Mouse (Mus musculus): ENCODE results near the gene Trdmt1. TPM values are rescaled to one million over a fixed set of nuclear protein-coding genes. Genes with fewer than 3 reads are reported as not detected.
"Not testable (repeated sequence)": the region's sequence is repeated elsewhere in the genome, so short reads cannot be mapped to it uniquely, and the experiment has no call there.

The Trdmt1 gene
- total RNA-seq (2015), result 11.9 and 15.6 TPM in 2 replicates
- total RNA-seq (2017), result 16.5 and 21.9 TPM in 2 replicates

DNA sequence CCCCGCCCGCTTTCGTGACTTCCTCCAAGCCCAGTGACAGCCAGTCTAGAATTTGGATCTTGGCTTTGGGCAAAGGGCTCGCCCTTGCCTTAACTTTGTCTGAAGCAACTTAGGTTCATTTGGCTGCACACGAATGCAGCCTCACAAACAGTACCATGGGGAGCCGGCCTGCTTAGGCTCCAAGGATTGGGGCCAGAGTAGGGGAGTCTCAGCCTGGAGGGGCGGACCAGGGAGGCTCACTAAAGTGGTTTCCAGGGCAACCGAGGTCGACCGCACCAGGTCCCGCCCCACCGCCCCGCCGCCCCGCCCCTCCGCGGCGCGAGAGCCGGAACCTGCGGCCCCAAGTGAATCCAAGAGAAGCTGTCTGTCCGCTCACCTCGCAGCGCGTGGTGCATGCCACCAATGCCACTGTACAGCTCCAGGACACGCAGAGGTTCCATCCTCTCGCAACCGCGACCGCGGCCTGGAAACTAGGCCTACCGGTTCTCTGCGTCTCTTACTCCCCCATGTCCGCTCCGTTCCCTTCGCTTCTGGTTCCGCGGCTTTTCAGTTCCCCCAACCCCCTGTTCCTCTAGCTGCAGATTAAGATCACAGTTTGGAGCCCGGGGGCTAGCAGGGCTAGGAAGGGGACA is at the start of gene Trdmt1:
TSS of gene Trdmt1 (minus strand) at position 476 of the 632 bp plus-strand sequence.
- peak; percentile 94 for ATAC-seq (ENCODE audit: poor library complexity, severe bottlenecking)

DNA sequence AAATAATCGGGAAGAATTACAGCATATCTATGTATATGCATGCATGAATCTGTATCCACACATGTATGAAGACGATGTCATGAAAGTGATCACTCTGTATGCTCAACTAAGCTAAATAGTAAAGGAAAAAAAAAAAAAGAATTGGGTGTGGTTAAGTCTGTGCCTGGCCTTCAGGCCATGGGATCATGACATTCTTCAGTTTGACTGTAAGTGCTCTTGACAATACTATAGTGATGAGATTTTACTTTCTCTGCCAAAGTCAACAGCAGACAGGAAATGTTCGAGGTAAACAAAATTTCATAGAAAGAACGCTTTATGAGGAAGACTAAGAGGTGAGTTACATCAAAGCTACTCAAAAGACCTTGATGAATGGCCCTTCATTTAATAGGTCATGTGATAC is 48.9 kb upstream of the Trdmt1 start:
- no peak for ATAC-seq (ENCODE audit: poor library complexity, severe bottlenecking)

DNA sequence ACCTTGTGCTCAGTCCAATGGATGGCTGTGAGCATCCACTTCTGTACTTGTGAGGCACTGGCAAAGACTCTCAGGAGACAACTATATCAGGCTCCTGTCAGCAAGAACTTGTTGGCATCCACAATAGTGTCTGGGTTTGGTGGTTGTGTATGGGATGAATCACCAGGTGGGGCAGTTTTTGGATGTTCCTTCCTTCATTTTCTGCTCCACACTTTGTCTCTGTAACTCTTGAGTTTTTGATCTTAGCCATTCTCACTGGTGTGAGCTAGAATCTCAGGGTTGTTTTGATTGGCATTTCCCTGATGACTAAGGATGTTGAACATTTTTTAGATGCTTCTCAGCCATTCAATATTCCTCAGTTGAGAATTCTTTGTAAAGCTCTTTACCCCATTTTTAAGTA is 39.3 kb upstream of the Trdmt1 start:
- not testable (repeated sequence) for ATAC-seq (ENCODE audit: poor library complexity, severe bottlenecking)

DNA sequence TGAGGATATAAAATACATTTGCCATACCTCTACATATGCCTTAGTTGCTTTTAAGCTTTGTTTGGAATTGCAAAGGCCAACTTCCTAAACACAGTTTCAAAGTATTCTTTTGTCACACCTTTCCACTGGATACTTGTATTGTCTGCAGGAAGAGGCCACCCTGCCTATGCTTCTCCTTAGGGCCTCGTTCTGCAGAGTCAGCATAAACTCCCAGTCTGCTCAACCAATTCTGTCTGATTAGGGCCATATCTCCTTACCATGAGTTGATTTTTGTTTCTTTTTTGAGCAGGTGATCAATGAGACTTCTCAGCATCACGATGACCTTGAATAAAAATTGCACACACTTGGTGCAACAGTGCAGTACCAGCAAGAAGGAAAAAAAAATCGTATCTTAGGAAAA is 37.7 kb upstream of the Trdmt1 start:
- ATAC-seq (ENCODE audit: poor library complexity, severe bottlenecking), result no peak

- ATAC-seq (ENCODE audit: poor library complexity, severe bottlenecking), result peak; percentile 22; the same call in 1 of the 2 replicates
Measured at GRCm38 (mm10) chr2:13579991-13580390, 35.5 kb upstream of the Trdmt1 start.

- no peak for ATAC-seq (ENCODE audit: poor library complexity, severe bottlenecking)
Measured at GRCm38 (mm10) chr2:13579315-13579714, 34.8 kb upstream of the Trdmt1 start.

DNA sequence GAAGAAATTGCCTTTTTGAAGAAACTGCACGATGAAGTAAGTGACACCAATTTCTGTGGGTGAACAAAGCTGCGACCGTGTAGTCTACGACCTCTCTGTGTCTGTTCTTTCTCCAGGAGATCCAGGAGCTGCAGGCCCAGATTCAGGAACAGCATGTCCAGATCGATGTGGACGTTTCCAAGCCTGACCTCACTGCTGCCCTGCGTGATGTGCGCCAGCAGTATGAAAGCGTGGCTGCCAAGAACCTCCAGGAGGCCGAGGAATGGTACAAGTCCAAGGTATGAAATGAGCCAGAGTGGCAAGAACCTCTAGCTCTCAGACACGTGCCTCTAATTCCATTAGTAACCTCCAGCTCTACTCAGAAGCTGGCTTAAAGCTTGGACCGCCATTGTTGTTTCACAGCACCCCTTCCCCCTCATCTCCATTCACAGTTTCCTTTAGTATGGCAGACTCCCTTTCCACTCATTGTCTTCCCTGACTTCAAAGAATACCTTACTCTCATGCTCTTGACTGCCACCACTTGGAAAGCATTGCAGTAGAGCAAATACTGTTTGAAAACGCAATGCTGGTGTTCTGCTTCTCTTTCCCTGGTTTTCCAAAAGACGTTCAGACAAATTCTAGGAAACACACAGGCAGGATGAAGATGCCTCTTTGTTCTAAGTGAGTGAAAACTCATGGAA is 34.1 kb upstream of the Trdmt1 start:
- ATAC-seq (ENCODE audit: poor library complexity, severe bottlenecking), result no peak

DNA sequence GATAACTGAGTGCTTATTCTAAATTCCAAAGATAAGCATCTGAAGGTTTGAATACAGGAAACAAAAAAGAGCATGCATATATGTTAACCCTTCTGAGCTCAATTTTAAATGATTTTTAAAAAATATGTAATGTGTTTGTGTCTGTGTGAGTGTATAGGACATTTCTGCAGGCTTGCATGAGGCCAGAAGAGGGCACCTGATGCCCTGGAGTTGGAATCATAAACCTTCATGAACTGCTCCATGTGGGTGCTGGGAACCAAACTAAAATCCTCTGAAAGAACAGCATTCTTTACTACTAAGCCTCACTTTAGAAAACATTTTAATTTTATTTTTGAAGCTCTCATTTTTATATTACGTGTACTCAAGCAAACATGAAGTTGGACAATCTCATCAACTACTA is 32.9 kb upstream of the Trdmt1 start:
- ATAC-seq (ENCODE audit: poor library complexity, severe bottlenecking), result no peak

DNA sequence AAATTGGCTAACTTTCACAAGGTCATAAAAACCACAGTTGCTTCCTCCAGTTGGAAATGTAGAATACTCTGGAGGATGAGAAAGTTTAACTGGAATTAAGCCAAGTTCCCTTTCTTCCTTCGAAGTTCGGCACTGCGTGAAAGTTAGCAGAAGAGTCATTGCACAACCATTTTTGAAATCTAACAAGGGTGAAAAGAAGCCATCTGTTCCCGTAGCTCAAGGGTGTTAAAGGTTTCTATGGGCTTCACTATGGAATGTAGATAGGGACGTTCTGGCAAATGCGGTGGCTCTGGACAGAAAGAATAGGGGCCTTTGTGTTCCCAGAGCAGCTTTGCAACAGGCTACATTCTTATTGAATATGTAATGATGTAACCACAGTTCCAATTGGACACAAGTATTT is 31.5 kb upstream of the Trdmt1 start:
- no peak for ATAC-seq (ENCODE audit: poor library complexity, severe bottlenecking)

- ATAC-seq (ENCODE audit: poor library complexity, severe bottlenecking), result peak; percentile 37
Measured at GRCm38 (mm10) chr2:13575287-13575801, 30.9 kb upstream of the Trdmt1 start.

GRCm38 (mm10) chr2:13574801-13575150 is 30.3 kb upstream of the Trdmt1 start:
- ATAC-seq (ENCODE audit: poor library complexity, severe bottlenecking), result peak; percentile 51

DNA sequence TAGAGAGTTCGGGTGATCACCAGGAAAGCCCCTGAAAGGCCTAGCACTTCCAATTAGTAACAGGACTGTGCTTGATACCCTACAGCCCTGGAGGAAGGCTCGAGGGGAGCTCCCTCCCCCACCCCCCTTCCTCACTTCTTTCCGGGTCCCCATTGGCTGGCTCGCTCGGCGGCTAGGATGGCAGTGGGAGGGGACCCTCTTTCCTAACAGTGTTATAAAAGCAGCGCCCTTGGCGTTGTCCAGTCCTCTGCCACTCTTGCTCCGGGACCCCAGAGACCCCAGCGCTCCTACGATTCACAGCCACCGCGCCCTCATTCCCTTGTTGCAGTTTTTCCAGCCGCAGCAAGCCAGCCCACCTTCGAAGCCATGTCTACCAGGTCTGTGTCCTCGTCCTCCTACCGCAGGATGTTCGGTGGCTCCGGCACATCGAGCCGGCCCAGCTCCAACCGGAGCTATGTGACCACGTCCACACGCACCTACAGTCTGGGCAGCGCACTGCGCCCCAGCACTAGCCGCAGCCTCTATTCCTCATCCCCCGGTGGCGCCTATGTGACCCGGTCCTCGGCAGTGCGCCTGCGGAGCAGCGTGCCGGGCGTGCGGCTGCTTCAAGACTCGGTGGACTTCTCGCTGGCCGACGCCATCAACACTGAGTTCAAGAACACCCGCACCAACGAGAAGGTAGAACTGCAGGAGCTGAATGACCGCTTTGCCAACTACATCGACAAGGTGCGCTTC is 29.8 kb upstream of the Trdmt1 start:
- peak; percentile 58 for ATAC-seq (ENCODE audit: poor library complexity, severe bottlenecking)

- ATAC-seq (ENCODE audit: poor library complexity, severe bottlenecking), result peak; percentile 43
Measured at GRCm38 (mm10) chr2:13573408-13574065, 29.1 kb upstream of the Trdmt1 start, which contains the start of gene Vim. Gene Vim, plus strand, starts transcription at chr2:13573927.

- ATAC-seq (ENCODE audit: poor library complexity, severe bottlenecking), result 0 out of 2 replicates have a peak, but pooled peaks have one; percentile 2
Measured at GRCm38 (mm10) chr2:13572647-13573407, 28.4 kb upstream of the Trdmt1 start.

GRCm38 (mm10) chr2:13572101-13572553 is 27.7 kb upstream of the Trdmt1 start:
- no peak for ATAC-seq (ENCODE audit: poor library complexity, severe bottlenecking)

DNA sequence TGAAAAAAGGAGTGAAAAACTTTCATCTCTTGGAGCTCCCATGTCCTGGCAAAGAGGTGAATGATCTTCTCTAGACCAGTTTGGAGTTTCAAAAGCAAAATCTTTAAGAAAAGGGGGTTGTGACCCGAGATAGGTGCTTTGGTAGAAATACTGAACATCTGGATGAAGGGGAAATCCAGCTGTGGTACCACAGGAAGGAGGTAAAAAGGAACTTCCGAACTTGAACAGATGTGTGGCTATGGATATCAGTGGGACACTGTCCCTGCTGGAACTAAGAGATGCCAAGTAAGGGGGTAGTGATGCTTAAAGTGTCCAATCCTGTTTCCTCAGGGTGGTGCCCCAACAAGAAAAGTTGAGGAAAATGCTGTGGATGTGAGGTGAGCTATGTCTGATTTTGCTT is 25.7 kb upstream of the Trdmt1 start:
- no peak for ATAC-seq (ENCODE audit: poor library complexity, severe bottlenecking)

- ATAC-seq (ENCODE audit: poor library complexity, severe bottlenecking), result no peak
Measured at GRCm38 (mm10) chr2:13560396-13560795, 15.9 kb upstream of the Trdmt1 start.

GRCm38 (mm10) chr2:13559729-13560128 is 15.3 kb upstream of the Trdmt1 start:
- ATAC-seq (ENCODE audit: poor library complexity, severe bottlenecking), result no peak

GRCm38 (mm10) chr2:13559303-13559702 is 14.8 kb upstream of the Trdmt1 start:
- ATAC-seq (ENCODE audit: poor library complexity, severe bottlenecking), result 0 out of 2 replicates have a peak, but pooled peaks have one; percentile 21

DNA sequence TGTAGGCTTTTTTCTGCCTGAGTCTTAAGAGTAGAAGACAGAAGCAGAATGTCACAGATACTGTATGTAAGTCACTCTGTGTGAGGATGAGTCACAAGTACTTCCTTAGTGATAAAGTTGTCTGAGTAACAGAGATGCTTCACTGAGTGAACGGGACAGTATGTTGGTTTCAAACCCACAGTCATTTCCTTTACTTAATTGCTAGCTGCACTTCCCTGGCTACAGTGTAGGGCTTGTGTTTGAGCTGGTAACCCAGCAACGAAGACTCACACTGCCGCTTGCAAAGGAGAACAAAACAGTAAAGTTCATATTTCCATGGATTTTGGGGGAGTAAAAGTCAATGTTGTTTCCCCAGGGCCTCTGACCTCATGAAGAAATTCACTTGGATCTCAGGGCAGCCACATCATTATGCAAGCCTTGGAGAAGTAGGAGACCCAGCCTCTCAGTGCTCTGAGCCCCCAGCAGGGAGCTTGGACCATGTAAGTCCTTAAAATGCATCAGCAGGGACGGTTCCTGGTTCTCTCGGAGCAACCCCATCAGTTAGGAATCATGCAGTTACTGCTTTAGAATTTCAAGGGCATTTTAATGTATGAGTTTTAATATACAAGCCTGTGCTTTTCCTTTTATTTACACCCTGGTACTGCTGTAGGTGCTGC is 14.3 kb upstream of the Trdmt1 start:
- peak; percentile 90 for ATAC-seq (ENCODE audit: poor library complexity, severe bottlenecking)
